Mouse (Mus musculus): ENCODE measurements at regions not wholly inside any gene's neighbourhood (a gene's known extent, or its start where the extent isn't known, plus 50 kb on each side); places are given as distances from the start of the nearest gene placed in this dataset.

DNA sequence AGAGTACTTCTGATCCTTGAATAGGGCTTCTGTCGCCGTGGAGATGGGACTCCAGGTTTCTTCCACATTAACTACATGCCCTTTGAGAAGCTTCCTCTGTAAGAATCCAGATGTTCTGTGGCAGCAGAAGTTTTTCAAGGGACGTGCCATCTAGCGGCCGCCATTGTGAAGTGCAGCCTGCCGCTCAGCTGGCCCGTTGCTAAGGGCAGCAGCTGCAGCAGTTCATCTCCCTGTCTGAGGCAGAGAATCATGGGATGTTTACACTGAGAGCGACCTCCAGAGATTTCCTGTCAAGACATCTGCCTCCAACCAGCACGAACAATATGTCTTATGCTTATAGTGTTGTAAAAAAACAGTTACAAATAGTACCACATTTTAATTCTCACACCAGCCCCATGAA, 395.0 kb upstream of the Plxna2 start:
- Histone ChIP-seq H3K9me3 (ENCODE audit: control insufficient read depth, low read length) (no peaks in the 10 kb centered on the region), H3K27me3 (ENCODE audit: control insufficient read depth) (no peaks in the 10 kb centered on the region), H3K36me3 (ENCODE audit: control insufficient read depth) (no peaks in the 10 kb centered on the region), H3K4me3 (replicated peaks) (no peak overlapping the region), H3K4me1 (ENCODE audit: control insufficient read depth) (no peaks in the 10 kb centered on the region)
- TF ChIP-seq GATA1 (IDR thresholded peaks at IDR 0.05; ENCODE audit: low read length) (no peak), TAL1 (IDR thresholded peaks at IDR 0.05; ENCODE audit: low read length) (no peak)

DNA sequence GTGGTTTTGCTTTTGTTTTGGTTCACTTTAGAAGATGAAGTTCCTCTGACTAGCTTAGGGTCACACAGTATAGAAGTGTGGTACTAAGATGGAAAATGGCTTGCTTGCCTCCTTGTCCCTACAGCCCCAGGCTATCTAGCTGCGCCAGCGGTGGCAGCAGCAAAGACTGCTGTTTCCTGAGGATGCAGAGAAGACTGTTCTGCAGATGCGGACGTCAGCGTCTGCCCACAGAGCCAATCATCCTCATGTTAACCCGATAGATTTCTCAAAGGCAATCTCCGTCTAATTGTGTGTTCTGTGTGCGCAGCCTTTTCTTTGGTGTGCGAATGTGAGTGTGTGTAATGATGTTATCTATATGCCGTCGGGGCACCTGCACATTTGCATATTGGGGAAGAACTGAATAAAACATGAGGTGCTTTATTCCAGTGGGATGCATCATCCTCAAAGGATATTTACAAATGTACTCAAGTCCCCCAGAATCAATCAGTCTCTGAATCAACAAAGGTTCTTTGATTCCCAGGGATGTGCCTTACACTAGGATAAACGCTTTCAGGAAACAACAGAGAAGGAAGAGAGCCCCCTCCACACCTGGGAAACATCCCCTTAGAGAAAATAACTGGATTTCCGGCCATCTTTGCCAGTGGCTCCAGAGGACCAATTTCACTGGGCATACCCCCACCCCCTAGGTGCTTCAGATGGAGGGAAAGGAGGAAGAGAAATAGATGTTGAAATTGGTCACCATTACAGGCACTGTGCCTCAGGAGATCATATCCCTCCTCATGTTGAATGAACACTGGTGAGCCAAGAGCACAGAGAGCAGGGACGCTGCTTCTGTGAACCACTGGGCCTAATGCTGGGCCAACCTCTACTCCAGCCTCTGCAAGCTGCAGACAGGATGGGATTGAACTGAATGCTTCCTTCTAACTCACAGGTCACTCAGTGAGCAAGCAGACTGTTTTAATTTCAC, 409.7 kb upstream of the Plxna2 start:
- Histone ChIP-seq H3K4me3 (replicated peaks) (no peak overlapping the region), H3K4me1 (ENCODE audit: control insufficient read depth) (no peaks in the 10 kb centered on the region), H3K36me3 (ENCODE audit: control insufficient read depth) (no peaks in the 10 kb centered on the region), H3K27me3 (ENCODE audit: control insufficient read depth) (no peaks in the 10 kb centered on the region), H3K9me3 (ENCODE audit: control insufficient read depth, low read length) (no peaks in the 10 kb centered on the region; the same call in 1 of the 2 replicates)
- no peak for TF ChIP-seq TAL1 (IDR thresholded peaks at IDR 0.05; ENCODE audit: low read length)
- TF ChIP-seq GATA1 (IDR thresholded peaks at IDR 0.05; ENCODE audit: low read length) = no peak

GRCm38 (mm10) chr1:194197516-194197915, 420.5 kb upstream of the Plxna2 start:
- no peaks in the 10 kb centered on the region for H3K27me3 ChIP-seq (ENCODE audit: control insufficient read depth)
- H3K36me3 ChIP-seq (ENCODE audit: control insufficient read depth) = no peaks in the 10 kb centered on the region
- TF ChIP-seq TAL1 (IDR thresholded peaks at IDR 0.05; ENCODE audit: low read length) (no peak), GATA1 (IDR thresholded peaks at IDR 0.05; ENCODE audit: low read length) (no peak)
- no peaks in the 10 kb centered on the region for H3K9me3 ChIP-seq (ENCODE audit: control insufficient read depth, low read length)
- no peak overlapping the region for H3K4me3 ChIP-seq (replicated peaks)
- H3K4me1 ChIP-seq (ENCODE audit: control insufficient read depth) = no peaks in the 10 kb centered on the region

DNA sequence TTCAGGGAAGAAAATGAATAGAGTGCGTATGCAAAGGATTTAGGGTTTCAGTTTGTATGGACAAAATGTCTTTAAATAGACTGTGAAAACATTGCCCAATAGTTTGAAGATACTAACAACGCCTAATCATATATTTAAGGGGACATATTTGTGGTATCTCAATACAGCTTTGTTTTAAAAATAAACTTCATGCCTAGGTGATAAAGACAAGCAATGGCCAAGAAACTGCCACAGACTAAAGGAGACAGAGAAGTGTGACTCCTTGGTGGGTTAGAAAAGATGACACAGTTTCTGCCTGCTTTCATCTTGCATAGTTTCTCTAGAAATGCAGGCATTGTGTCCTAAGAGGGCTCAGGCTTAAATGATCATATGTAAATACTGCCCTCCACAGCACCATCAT, 435.7 kb upstream of the Plxna2 start:
- H3K4me3 ChIP-seq (replicated peaks) = no peak overlapping the region
- H3K27me3 ChIP-seq (ENCODE audit: control insufficient read depth) = no peaks in the 10 kb centered on the region
- H3K4me1 ChIP-seq (ENCODE audit: control insufficient read depth) = no peaks in the 10 kb centered on the region
- TF ChIP-seq TAL1 (IDR thresholded peaks at IDR 0.05; ENCODE audit: low read length) = no peak
- no peak for TF ChIP-seq GATA1 (IDR thresholded peaks at IDR 0.05; ENCODE audit: low read length)
- H3K36me3 ChIP-seq (ENCODE audit: control insufficient read depth) = no peaks in the 10 kb centered on the region
- H3K9me3 ChIP-seq (ENCODE audit: control insufficient read depth, low read length) = no peaks in the 10 kb centered on the region

GRCm38 (mm10) chr1:194161469-194161868, 456.5 kb upstream of the Plxna2 start:
- no peak overlapping the region for H3K4me3 ChIP-seq (replicated peaks)
- no peaks in the 10 kb centered on the region for H3K27me3 ChIP-seq (ENCODE audit: control insufficient read depth)
- no peaks in the 10 kb centered on the region for H3K4me1 ChIP-seq (ENCODE audit: control insufficient read depth)
- TF ChIP-seq GATA1 (IDR thresholded peaks at IDR 0.05; ENCODE audit: low read length) = no peak
- TF ChIP-seq TAL1 (IDR thresholded peaks at IDR 0.05; ENCODE audit: low read length) = no peak
- no peaks in the 10 kb centered on the region for H3K9me3 ChIP-seq (ENCODE audit: control insufficient read depth, low read length)
- H3K36me3 ChIP-seq (ENCODE audit: control insufficient read depth) = no peaks in the 10 kb centered on the region

GRCm38 (mm10) chr1:194160761-194161461, 457.1 kb upstream of the Plxna2 start:
- no peaks in the 10 kb centered on the region for H3K9me3 ChIP-seq (ENCODE audit: control insufficient read depth, low read length)

DNA sequence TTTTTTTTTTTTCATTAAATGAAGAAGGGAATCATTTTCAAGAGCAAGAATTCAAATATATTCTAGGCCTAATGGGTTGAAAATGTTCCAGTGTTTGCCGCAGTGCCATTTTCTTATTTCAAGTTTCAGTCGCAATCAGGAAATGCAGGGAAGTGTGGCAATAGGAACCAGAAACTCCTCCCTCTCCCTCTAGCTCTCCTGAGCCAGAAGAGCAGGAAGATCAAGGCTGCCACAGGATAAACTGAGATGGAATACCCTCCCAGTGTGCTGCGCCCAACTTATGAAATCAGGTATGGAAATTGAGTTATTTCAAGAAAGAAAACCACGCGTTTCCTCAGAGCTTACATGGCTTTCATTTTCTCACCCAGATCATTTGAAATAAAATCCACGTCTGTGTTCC, 460.8 kb upstream of the Plxna2 start:
- H3K4me1 ChIP-seq (ENCODE audit: control insufficient read depth) = no peaks in the 10 kb centered on the region
- no peaks in the 10 kb centered on the region for H3K27me3 ChIP-seq (ENCODE audit: control insufficient read depth)
- TF ChIP-seq GATA1 (IDR thresholded peaks at IDR 0.05; ENCODE audit: low read length) = no peak
- H3K9me3 ChIP-seq (ENCODE audit: control insufficient read depth, low read length) = no peaks in the 10 kb centered on the region
- H3K36me3 ChIP-seq (ENCODE audit: control insufficient read depth) = no peaks in the 10 kb centered on the region
- no peak overlapping the region for H3K4me3 ChIP-seq (replicated peaks)

More at GRCm38 (mm10) chr1:194160761-194161461, 457.1 kb upstream of the Plxna2 start:
- Histone ChIP-seq H3K36me3 (ENCODE audit: control insufficient read depth) (no peaks in the 10 kb centered on the region), H3K27me3 (ENCODE audit: control insufficient read depth) (no peaks in the 10 kb centered on the region), H3K4me3 (replicated peaks) (no peak overlapping the region), H3K4me1 (ENCODE audit: control insufficient read depth) (no peaks in the 10 kb centered on the region)
- TF ChIP-seq GATA1 (IDR thresholded peaks at IDR 0.05; ENCODE audit: low read length) (no peak), TAL1 (IDR thresholded peaks at IDR 0.05; ENCODE audit: low read length) (no peak)

DNA sequence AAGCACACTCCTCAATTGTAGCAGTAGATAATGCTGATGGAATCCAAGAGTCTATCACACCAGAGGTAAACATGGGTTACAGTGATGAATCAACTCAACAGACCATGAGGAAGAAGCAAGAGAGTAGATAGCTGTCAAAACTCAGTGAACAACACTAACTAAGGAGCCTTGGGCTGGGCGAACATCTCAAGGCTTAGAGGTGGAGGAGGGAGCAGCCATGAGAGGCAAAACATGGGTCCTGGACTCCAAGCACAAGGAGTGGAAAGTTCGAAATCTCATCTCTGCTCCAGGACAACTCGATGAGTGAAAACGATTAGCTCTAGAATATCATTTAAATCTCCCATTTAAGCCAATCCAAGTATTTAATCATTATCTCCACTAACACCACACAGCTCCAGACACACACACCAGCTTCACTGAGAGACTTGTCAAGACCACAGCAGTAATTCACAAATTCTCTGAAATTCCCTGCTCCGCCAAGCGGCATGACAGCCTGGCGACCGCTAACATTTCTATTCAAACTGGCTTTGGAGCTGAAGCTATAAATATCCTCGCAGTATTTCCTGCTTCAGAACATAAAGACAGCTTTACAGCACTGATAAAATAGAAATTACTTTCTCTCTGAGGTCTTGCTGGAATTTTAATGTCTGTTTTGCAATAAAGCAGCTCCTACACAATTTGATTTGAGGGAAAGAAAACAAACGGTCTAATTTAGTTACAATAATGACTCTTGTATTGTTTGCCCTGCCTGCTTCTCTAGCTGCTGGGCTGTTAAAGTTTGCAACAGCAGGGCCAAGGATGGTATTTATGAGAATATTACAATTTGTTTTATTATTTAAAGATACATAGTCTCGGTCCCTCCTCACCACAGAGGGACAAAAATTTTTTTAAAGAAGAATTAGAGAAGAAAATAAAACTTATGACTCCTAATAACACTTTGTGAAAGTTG, 469.3 kb upstream of the Plxna2 start:
- H3K4me1 ChIP-seq (ENCODE audit: control insufficient read depth) = no peaks in the 10 kb centered on the region
- no peak overlapping the region for H3K4me3 ChIP-seq (replicated peaks)
- no peaks in the 10 kb centered on the region for H3K9me3 ChIP-seq (ENCODE audit: control insufficient read depth, low read length)
- no peaks in the 10 kb centered on the region for H3K36me3 ChIP-seq (ENCODE audit: control insufficient read depth)
- H3K27me3 ChIP-seq (ENCODE audit: control insufficient read depth) = no peaks in the 10 kb centered on the region
- no peak for TF ChIP-seq TAL1 (IDR thresholded peaks at IDR 0.05; ENCODE audit: low read length)
- TF ChIP-seq GATA1 (IDR thresholded peaks at IDR 0.05; ENCODE audit: low read length) = no peak
